Mouse (Mus musculus) spleen, adult 2 months (tissue): Measurements from ENCODE around the gene Cox7a2. TPM values are rescaled to one million over a fixed set of nuclear protein-coding genes. Genes with fewer than 3 reads are reported as not detected.

Source experiments
- DNase-seq, 2 experiments: peaks; one replicate each; pipeline versions ENCODE4 v3.0.0 to v3.0.0-alpha.2; 2012 to 2021; ENCODE audit warnings: low spot score in 2 of 2, low read depth in 1 of 2
- H3K27ac ChIP-seq: fragments of 200-500 bp; 2 replicates; pipeline ENCODE4 v1.5.1; 2012; ENCODE audit warnings: low read length, inconsistent platforms; ENCODE audit not compliant: insufficient read depth
- H3K27me3 ChIP-seq: fragments of 200-500 bp; 2 replicates; pipeline ENCODE4 v1.6.1; 2012; ENCODE audit warnings: mild to moderate bottlenecking, moderate library complexity, low read length, inconsistent platforms; ENCODE audit not compliant: control insufficient read depth, insufficient read depth
- H3K36me3 ChIP-seq: fragments of 200-500 bp; 2 replicates; pipeline ENCODE4 v1.6.1; 2012; ENCODE audit warnings: mild to moderate bottlenecking, low read length, inconsistent platforms; ENCODE audit not compliant: control insufficient read depth, insufficient read depth
- H3K4me1 ChIP-seq: fragments of 200-500 bp; 2 replicates; pipeline ENCODE4 v1.6.1; 2011; ENCODE audit warnings: inconsistent platforms; ENCODE audit not compliant: control insufficient read depth, insufficient read depth, insufficient read length
- H3K4me3 ChIP-seq: fragments of 200-500 bp; 2 replicates; pipeline ENCODE4 v1.5.1; 2011; ENCODE audit warnings: mild to moderate bottlenecking, inconsistent platforms; ENCODE audit not compliant: insufficient read depth, insufficient read length; ENCODE audit errors: extremely low read depth
- CTCF ChIP-seq: fragments of 200-500 bp; IDR thresholded peaks from 2 replicates; pipeline ENCODE4 v1.5.1; 2011; ENCODE audit warnings: mild to moderate bottlenecking, inconsistent platforms; ENCODE audit not compliant: insufficient read depth, insufficient read length, insufficient replicate concordance; ENCODE audit errors: extremely low read depth
- POLR2A ChIP-seq: fragments of 200-500 bp; IDR thresholded peaks from 2 replicates; pipeline ENCODE4 v1.6.1; 2011; ENCODE audit warnings: low read depth, low read length, inconsistent platforms
- WGBS: fragments of 180-500 bp; shearing (Covaris S2); methylation state at CpG from one replicate; pipeline ENCODE4 v1.1.7; 2018; 5-methylcytosine and 5-hydroxymethylcytosine counted together
- polyA plus RNA-seq: library from polyadenylated mRNA; depleted of rRNA; stranded (reverse); fragments of >200 nt; gene quantifications from 2 replicates; pipeline ENCODE4 v1.2.3, GENCODE M21; 2012

Cox7a2 gene
- polyA plus RNA-seq, 1 experiment, result 38.5 TPM

- DNase-seq, result no peak
- H3K36me3 ChIP-seq, result 0 out of 2 replicates have a peak, but pooled peaks cover 2% of the 10 kb centered on the region
- H3K27ac ChIP-seq, result no peak overlapping the region
- TF ChIP-seq POLR2A (no peak), CTCF (no peak)
- WGBS, result 92% methylated on average over 4 of the region's 4 CpGs
- no peak overlapping the region for H3K4me3 ChIP-seq
- H3K4me1 ChIP-seq, result no peaks in the 10 kb centered on the region
- no peaks in the 10 kb centered on the region for H3K27me3 ChIP-seq
Observed at GRCm38 (mm10) chr9:79745036-79745435, 14.6 kb downstream of the Cox7a2 start.

DNA sequence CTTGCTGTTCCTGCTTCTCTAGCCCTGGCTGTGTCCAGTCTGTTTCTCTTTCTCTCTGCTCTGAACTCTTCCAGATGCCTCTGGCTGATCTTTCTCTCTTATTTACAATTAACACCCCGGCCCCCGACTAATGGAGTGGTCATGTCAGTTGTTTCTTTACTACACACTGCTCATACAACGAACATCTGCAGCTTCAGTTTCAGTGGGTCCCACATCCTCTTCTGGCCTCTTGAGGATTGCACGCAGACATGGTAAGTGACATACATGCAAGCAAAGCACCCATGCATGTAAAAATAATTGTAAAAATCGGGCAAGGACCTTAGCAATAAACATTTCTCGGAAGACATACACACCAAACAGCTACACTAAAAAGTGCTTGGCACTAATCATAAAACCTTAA lies 24.1 kb downstream of the Cox7a2 start:
- H3K27ac ChIP-seq, result peak overlapping the region; percentile 66; the same call in 1 of the 2 replicates
- H3K27me3 ChIP-seq, result no peaks in the 10 kb centered on the region
- WGBS, result 37% methylated on average over 6 of the region's 6 CpGs
- peak in 1 of 2 experiments; percentile 25 for DNase-seq
- H3K4me3 ChIP-seq, result peak overlapping the region; percentile 26; the same call in 1 of the 2 replicates
- no peak for TF ChIP-seq POLR2A
- no peak for TF ChIP-seq CTCF
- H3K36me3 ChIP-seq, result no peaks in the 10 kb centered on the region
- H3K4me1 ChIP-seq, result no peaks in the 10 kb centered on the region; the same call in 1 of the 2 replicates

DNA sequence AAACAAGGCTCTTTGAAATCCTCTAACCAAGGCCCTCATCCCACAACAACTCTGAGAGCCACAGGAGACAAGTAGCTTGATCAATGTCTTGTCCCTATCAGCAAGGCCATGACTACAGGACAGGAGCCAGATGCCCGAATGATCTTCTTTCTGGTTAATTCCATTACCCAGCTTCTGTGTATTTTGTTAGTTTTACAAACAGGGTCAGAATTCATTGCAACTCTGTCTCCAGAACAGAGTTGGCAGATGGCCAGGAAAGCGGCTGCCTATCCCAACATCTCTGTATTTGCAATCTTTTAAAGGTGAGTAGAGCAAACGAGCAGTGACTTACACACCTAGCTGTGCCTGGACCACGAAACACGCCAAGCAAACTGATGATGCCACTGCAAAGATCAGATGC lies 29.4 kb downstream of the Cox7a2 start:
- 89% methylated on average over 5 of the region's 5 CpGs for WGBS
- TF ChIP-seq CTCF (no peak), POLR2A (no peak)
- H3K27me3 ChIP-seq, result no peaks in the 10 kb centered on the region
- DNase-seq, result no peak
- no peak overlapping the region for H3K27ac ChIP-seq
- no peak overlapping the region for H3K4me3 ChIP-seq
- no peaks in the 10 kb centered on the region; the same call in 1 of the 2 replicates for H3K4me1 ChIP-seq
- H3K36me3 ChIP-seq, result no peaks in the 10 kb centered on the region

GRCm38 (mm10) chr9:79723090-79723489 lies 36.6 kb downstream of the Cox7a2 start:
- DNase-seq, result peak in 1 of 2 experiments; percentile 12
- H3K4me3 ChIP-seq, result no peak overlapping the region
- WGBS, result 33% methylated on average over 5 of the region's 5 CpGs
- H3K27me3 ChIP-seq, result peaks cover 17% of the 10 kb centered on the region
- no peaks in the 10 kb centered on the region for H3K36me3 ChIP-seq
- H3K27ac ChIP-seq, result no peak overlapping the region
- H3K4me1 ChIP-seq, result peaks cover 2% of the 10 kb centered on the region; the same call in 1 of the 2 replicates
- TF ChIP-seq CTCF (no peak), POLR2A (no peak)

DNA sequence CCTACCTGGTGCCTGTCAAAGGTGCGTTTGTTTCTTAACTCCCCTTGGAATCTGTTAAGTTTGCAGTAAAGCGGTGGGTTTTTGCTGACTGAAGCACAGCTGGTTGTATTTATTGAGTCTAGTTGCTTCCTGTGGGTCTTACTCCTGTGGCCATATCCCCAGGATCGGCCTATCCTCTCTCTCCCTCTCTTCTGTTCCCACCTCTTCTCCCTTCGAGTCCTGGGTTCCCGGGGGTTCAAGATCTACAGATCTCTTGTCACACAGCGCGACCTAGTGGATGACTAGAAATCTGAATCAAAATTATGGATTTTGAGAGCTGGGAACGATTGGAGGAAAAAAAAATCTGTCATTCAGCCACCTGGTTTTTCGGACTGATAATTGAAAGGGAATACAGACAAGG lies 38.6 kb downstream of the Cox7a2 start:
- no peak for TF ChIP-seq POLR2A
- TF ChIP-seq CTCF, result no peak
- Histone ChIP-seq H3K4me1 (peaks cover 2% of the 10 kb centered on the region; the same call in 1 of the 2 replicates), H3K36me3 (no peaks in the 10 kb centered on the region), H3K27ac (no peak overlapping the region), H3K4me3 (no peak overlapping the region), H3K27me3 (peaks cover 18% of the 10 kb centered on the region)
- WGBS, result 10% methylated on average over 9 of the region's 9 CpGs
- DNase-seq, result no peak

- H3K36me3 ChIP-seq, result no peaks in the 10 kb centered on the region
- peaks cover 20% of the 10 kb centered on the region for H3K27me3 ChIP-seq
Observed at GRCm38 (mm10) chr9:79720143-79720542, 39.5 kb downstream of the Cox7a2 start.

DNA sequence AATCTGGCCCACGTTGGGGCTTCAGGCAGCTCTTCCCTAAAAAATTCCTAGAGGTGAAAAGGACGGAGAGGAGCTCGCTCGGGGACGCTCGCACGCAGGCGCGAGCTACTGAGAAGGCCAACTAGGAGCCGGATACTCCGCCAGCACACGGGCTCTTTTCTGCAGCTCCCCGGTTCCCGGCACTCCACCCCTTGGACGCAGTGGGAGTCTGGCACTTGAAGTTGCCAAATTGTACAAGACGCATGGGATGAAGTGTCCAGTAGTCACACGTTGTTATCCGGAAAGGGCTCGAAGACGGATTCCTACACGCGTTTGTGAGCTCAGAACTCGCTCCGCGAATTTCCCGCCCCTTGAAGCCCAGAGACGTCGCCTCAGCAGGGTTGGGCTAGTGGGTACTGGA lies 40.2 kb downstream of the Cox7a2 start:
- no peak for DNase-seq
- Histone ChIP-seq H3K36me3 (no peaks in the 10 kb centered on the region), H3K4me3 (no peak overlapping the region; the same call in 1 of the 2 replicates), H3K4me1 (peaks cover 2% of the 10 kb centered on the region; the same call in 1 of the 2 replicates), H3K27me3 (peaks cover 24% of the 10 kb centered on the region), H3K27ac (no peak overlapping the region)
- WGBS, result 2% methylated on average over 28 of the region's 28 CpGs
- TF ChIP-seq CTCF (no peak), POLR2A (no peak)

More at GRCm38 (mm10) chr9:79720143-79720542, 39.5 kb downstream of the Cox7a2 start:
- TF ChIP-seq POLR2A, result no peak
- TF ChIP-seq CTCF, result no peak
- Histone ChIP-seq H3K27ac (no peak overlapping the region), H3K4me1 (peaks cover 2% of the 10 kb centered on the region; the same call in 1 of the 2 replicates), H3K4me3 (no peak overlapping the region)
- DNase-seq, result no peak
- WGBS, result 45% methylated on average over 9 of the region's 9 CpGs
